Mouse (Mus musculus): ENCODE measurements around the gene Ccdc103. TPM values are rescaled to one million over a fixed set of nuclear protein-coding genes. Genes with fewer than 3 reads are reported as not detected.

Gene Ccdc103
- polyA plus RNA-seq, 1 experiment from 2014 or later: 1.7 TPM

DNA sequence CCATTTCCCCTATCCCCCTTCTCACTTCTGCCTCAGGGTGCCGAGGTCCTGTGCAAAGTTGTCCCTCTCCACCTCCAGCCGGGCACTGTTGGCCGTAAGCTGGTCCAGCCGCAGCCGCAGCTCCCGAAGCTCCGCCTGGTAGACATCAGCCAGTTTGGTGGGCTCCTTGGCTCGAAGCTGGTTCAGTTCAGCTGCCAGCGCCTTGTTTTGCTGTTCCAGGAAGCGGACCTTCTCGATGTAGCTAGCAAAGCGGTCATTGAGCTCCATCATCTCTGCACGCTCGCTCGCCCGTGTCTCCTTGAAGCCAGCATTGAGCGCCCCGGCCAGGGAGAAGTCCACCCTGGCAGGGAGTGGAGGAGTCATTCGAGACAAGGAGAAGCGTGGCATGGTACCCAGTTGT is 15.6 kb downstream of the Ccdc103 start:
- ATAC-seq (ENCODE audit: insufficient number of reproducible peaks, insufficient read depth, low FRiP score, low read depth): no peak
- 77% methylated on average over 20 of the region's 20 CpGs for WGBS

DNA sequence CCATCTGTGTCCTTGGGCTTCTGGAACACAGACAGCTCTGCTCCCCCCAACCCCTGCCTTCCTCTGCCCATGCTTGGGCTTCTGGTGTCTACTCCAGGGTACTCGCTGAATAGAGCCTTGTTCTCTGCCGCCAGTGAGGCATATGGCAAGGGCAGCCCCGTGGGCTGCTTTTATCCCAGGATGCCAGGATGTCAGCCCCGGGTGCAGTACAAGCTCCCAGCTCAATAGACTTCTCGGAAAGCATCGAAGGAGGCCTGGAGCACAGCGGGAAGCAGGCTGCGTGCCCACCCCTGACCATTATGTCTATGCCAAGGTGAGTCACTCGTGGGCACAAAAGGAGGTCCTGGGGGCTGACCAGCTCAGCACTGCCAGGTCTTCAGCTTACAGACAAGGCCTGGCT is 17.4 kb downstream of the Ccdc103 start:
- Histone ChIP-seq H3K4me3 (ENCODE audit: low read depth, low read length) (no peak overlapping the region), H3K27ac (ENCODE audit: low read length) (no peak overlapping the region), H3K9me3 (ENCODE audit: control insufficient read depth, low read depth, low read length) (no peaks in the 10 kb centered on the region), H3K27me3 (ENCODE audit: control insufficient read depth, insufficient read depth, low read length) (no peaks in the 10 kb centered on the region), H3K4me2 (replicated peaks; ENCODE audit: low read depth, low read length) (no peak overlapping the region), H3K4me1 (ENCODE audit: control insufficient read depth, insufficient read depth, low read length) (0 out of 2 replicates have a peak, but pooled peaks cover 1% of the 10 kb centered on the region), H3K9ac (replicated peaks; ENCODE audit: low read depth, low read length) (no peak overlapping the region), H3K36me3 (ENCODE audit: control insufficient read depth, insufficient read depth, low read length) (no peaks in the 10 kb centered on the region)
- no peak for ATAC-seq (ENCODE audit: insufficient number of reproducible peaks, insufficient read depth, low FRiP score, low read depth)
- WGBS: 74% methylated on average over 9 of the region's 9 CpGs

More for the DNA sequence above, 15.6 kb downstream of the Ccdc103 start:
- Histone ChIP-seq H3K27ac (ENCODE audit: low read length) (no peak overlapping the region), H3K9ac (replicated peaks; ENCODE audit: low read depth, low read length) (no peak overlapping the region), H3K9me3 (ENCODE audit: control insufficient read depth, low read depth, low read length) (no peaks in the 10 kb centered on the region), H3K4me1 (ENCODE audit: control insufficient read depth, insufficient read depth, low read length) (0 out of 2 replicates have a peak, but pooled peaks cover 3% of the 10 kb centered on the region), H3K36me3 (ENCODE audit: control insufficient read depth, insufficient read depth, low read length) (no peaks in the 10 kb centered on the region), H3K4me3 (ENCODE audit: low read depth, low read length) (no peak overlapping the region), H3K27me3 (ENCODE audit: control insufficient read depth, insufficient read depth, low read length) (no peaks in the 10 kb centered on the region), H3K4me2 (replicated peaks; ENCODE audit: low read depth, low read length) (no peak overlapping the region)

GRCm38 (mm10) chr11:102900763-102901162 is 19.8 kb downstream of the Ccdc103 start, which contains the start of gene Gfap:
Gfap (minus strand) TSS chr11:102900912.
- no peak within 1 kb of the TSS for H3K4me3 ChIP-seq (ENCODE audit: low read depth, low read length)
- peaks cover 7% of the 10 kb centered on the region; the same call in 1 of the 2 replicates for H3K36me3 ChIP-seq (ENCODE audit: control insufficient read depth, insufficient read depth, low read length)
- no peaks in the 10 kb centered on the region for H3K27me3 ChIP-seq (ENCODE audit: control insufficient read depth, insufficient read depth, low read length)
- no peak within 1 kb of the TSS for H3K27ac ChIP-seq (ENCODE audit: low read length)
- H3K4me2 ChIP-seq (replicated peaks; ENCODE audit: low read depth, low read length): no peak within 1 kb of the TSS
- no peak within 1 kb of the TSS for H3K9ac ChIP-seq (replicated peaks; ENCODE audit: low read depth, low read length)
- H3K9me3 ChIP-seq (ENCODE audit: control insufficient read depth, low read depth, low read length): no peaks in the 10 kb centered on the region
- 12% methylated on average over 7 of the region's 7 CpGs for WGBS
- peak; percentile 29; the same call in 1 of the 2 replicates for ATAC-seq (ENCODE audit: insufficient number of reproducible peaks, insufficient read depth, low FRiP score, low read depth)
- H3K4me1 ChIP-seq (ENCODE audit: control insufficient read depth, insufficient read depth, low read length): no peaks in the 10 kb centered on the region

DNA sequence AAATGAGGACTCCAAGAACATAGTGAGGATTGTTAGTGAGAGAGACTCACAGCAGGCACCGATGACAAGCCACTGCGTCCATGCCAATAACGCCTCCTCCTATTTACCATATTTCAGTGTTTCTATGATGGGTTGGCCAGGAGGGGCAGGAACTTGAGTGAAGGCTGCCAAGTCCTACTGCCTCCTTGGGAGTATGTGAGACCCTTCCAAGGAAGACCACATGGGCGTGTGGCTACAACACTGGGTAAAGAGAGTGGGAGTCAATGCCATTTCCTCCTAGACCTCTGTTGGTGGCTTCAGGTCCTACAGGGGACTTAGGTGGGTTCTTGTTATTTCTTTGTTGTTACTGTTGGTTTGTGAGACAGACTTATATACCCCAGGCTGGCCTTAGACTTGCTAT is 20.2 kb downstream of the Ccdc103 start:
- no peaks in the 10 kb centered on the region for H3K9me3 ChIP-seq (ENCODE audit: control insufficient read depth, low read depth, low read length)
- WGBS: 69% methylated on average over 4 of the region's 4 CpGs
- no peak overlapping the region for H3K4me2 ChIP-seq (replicated peaks; ENCODE audit: low read depth, low read length)
- H3K36me3 ChIP-seq (ENCODE audit: control insufficient read depth, insufficient read depth, low read length): peaks cover 9% of the 10 kb centered on the region; the same call in 1 of the 2 replicates
- no peak overlapping the region for H3K9ac ChIP-seq (replicated peaks; ENCODE audit: low read depth, low read length)
- no peaks in the 10 kb centered on the region for H3K27me3 ChIP-seq (ENCODE audit: control insufficient read depth, insufficient read depth, low read length)
- H3K4me3 ChIP-seq (ENCODE audit: low read depth, low read length): no peak overlapping the region
- H3K4me1 ChIP-seq (ENCODE audit: control insufficient read depth, insufficient read depth, low read length): no peaks in the 10 kb centered on the region
- H3K27ac ChIP-seq (ENCODE audit: low read length): no peak overlapping the region
- no peak for ATAC-seq (ENCODE audit: insufficient number of reproducible peaks, insufficient read depth, low FRiP score, low read depth)

DNA sequence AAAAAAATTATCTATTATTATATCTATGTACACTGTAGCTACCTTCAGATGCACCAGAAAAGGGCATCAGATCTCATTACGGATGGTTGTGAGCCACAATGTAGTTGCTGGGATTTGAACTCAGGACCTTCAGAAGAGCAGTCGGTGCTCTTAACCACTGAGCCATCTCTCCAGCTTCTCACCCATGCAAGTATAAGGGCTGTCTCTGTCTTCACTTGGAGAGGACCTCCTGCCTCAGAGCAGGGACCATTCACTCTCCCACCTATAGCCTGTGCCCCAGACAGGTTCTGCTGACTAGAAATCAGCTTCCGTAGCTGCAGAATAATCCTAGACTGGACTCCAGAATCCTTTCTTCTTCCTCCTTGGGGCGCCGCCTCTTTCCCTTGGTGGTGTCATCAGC is 21.1 kb downstream of the Ccdc103 start:
- Histone ChIP-seq H3K4me3 (ENCODE audit: low read depth, low read length) (no peak overlapping the region), H3K36me3 (ENCODE audit: control insufficient read depth, insufficient read depth, low read length) (peaks cover 17% of the 10 kb centered on the region; the same call in 1 of the 2 replicates), H3K9me3 (ENCODE audit: control insufficient read depth, low read depth, low read length) (no peaks in the 10 kb centered on the region), H3K9ac (replicated peaks; ENCODE audit: low read depth, low read length) (no peak overlapping the region), H3K4me1 (ENCODE audit: control insufficient read depth, insufficient read depth, low read length) (no peaks in the 10 kb centered on the region), H3K27me3 (ENCODE audit: control insufficient read depth, insufficient read depth, low read length) (no peaks in the 10 kb centered on the region), H3K27ac (ENCODE audit: low read length) (no peak overlapping the region), H3K4me2 (replicated peaks; ENCODE audit: low read depth, low read length) (no peak overlapping the region)
- 83% methylated on average over 5 of the region's 5 CpGs for WGBS
- no peak for ATAC-seq (ENCODE audit: insufficient number of reproducible peaks, insufficient read depth, low FRiP score, low read depth)

- H3K4me2 ChIP-seq (replicated peaks; ENCODE audit: low read depth, low read length): no peak overlapping the region
- no peaks in the 10 kb centered on the region for H3K4me1 ChIP-seq (ENCODE audit: control insufficient read depth, insufficient read depth, low read length)
- no peak for ATAC-seq (ENCODE audit: insufficient number of reproducible peaks, insufficient read depth, low FRiP score, low read depth)
- H3K36me3 ChIP-seq (ENCODE audit: control insufficient read depth, insufficient read depth, low read length): peaks cover 31% of the 10 kb centered on the region
- no peaks in the 10 kb centered on the region for H3K27me3 ChIP-seq (ENCODE audit: control insufficient read depth, insufficient read depth, low read length)
- no peak overlapping the region for H3K4me3 ChIP-seq (ENCODE audit: low read depth, low read length)
- H3K9me3 ChIP-seq (ENCODE audit: control insufficient read depth, low read depth, low read length): no peaks in the 10 kb centered on the region
- no peak overlapping the region for H3K9ac ChIP-seq (replicated peaks; ENCODE audit: low read depth, low read length)
- WGBS: 67% methylated on average over 7 of the region's 7 CpGs
- no peak overlapping the region for H3K27ac ChIP-seq (ENCODE audit: low read length)
Observed at GRCm38 (mm10) chr11:102903654-102904053, 22.6 kb downstream of the Ccdc103 start.

GRCm38 (mm10) chr11:102911376-102911775 is 30.4 kb downstream of the Ccdc103 start:
- ATAC-seq (ENCODE audit: insufficient number of reproducible peaks, insufficient read depth, low FRiP score, low read depth): no peak
- H3K36me3 ChIP-seq (ENCODE audit: control insufficient read depth, insufficient read depth, low read length): peaks cover 81% of the 10 kb centered on the region

DNA sequence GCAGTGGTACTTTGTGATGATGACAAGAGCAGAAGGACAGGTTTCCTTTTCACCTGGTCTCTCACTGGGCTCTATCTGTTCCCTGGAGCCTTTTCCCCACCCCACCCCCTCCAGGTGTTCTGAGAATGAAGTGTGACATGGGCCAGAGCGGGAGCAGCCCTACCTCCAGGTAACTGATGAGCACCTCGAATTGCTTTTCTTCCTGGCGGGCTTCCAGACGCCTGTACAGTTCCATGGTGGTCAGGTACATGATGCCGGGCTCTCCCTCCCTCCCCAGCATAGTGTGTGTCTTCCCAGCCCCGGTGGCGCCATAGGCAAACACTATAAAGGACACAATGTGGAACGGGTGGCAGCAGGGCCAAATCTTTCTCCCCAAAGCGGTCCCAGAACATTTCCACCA is 34.4 kb downstream of the Ccdc103 start:
- WGBS: 90% methylated on average over 9 of the region's 9 CpGs
- Histone ChIP-seq H3K9me3 (ENCODE audit: control insufficient read depth, low read depth, low read length) (no peaks in the 10 kb centered on the region), H3K27me3 (ENCODE audit: control insufficient read depth, insufficient read depth, low read length) (no peaks in the 10 kb centered on the region), H3K36me3 (ENCODE audit: control insufficient read depth, insufficient read depth, low read length) (peaks cover 42% of the 10 kb centered on the region), H3K4me1 (ENCODE audit: control insufficient read depth, insufficient read depth, low read length) (no peaks in the 10 kb centered on the region), H3K4me3 (ENCODE audit: low read depth, low read length) (no peak overlapping the region), H3K27ac (ENCODE audit: low read length) (no peak overlapping the region), H3K9ac (replicated peaks; ENCODE audit: low read depth, low read length) (no peak overlapping the region), H3K4me2 (replicated peaks; ENCODE audit: low read depth, low read length) (no peak overlapping the region)
- no peak for ATAC-seq (ENCODE audit: insufficient number of reproducible peaks, insufficient read depth, low FRiP score, low read depth)

More at GRCm38 (mm10) chr11:102911376-102911775, 30.4 kb downstream of the Ccdc103 start:
- WGBS: 79% methylated on average over 7 of the region's 7 CpGs
- Histone ChIP-seq H3K27ac (ENCODE audit: low read length) (no peak overlapping the region), H3K4me1 (ENCODE audit: control insufficient read depth, insufficient read depth, low read length) (no peaks in the 10 kb centered on the region), H3K9me3 (ENCODE audit: control insufficient read depth, low read depth, low read length) (no peaks in the 10 kb centered on the region), H3K4me2 (replicated peaks; ENCODE audit: low read depth, low read length) (no peak overlapping the region), H3K4me3 (ENCODE audit: low read depth, low read length) (no peak overlapping the region), H3K9ac (replicated peaks; ENCODE audit: low read depth, low read length) (no peak overlapping the region), H3K27me3 (ENCODE audit: control insufficient read depth, insufficient read depth, low read length) (no peaks in the 10 kb centered on the region)

DNA sequence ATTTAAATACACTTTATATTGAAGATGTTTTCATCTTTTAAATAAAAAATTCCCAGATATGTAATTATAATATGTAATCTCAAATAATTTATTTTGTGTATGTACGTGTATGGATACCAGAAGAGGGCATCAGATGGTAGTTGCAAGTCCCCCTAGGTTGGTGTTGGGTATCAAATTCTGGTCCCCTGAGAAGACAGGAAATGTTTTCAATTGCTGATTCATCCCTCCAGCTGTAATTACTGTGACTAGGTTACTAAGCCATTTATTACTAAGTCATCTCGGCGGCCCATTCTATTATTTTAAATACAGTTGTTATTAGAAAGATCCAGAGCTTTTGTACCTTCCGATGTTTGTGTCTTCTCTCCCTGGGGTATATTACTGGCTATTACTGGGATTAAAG is 37.1 kb downstream of the Ccdc103 start:
- no peak for ATAC-seq (ENCODE audit: insufficient number of reproducible peaks, insufficient read depth, low FRiP score, low read depth)
- no peak overlapping the region for H3K4me2 ChIP-seq (replicated peaks; ENCODE audit: low read depth, low read length)
- no peaks in the 10 kb centered on the region for H3K9me3 ChIP-seq (ENCODE audit: control insufficient read depth, low read depth, low read length)
- H3K27me3 ChIP-seq (ENCODE audit: control insufficient read depth, insufficient read depth, low read length): no peaks in the 10 kb centered on the region
- H3K4me1 ChIP-seq (ENCODE audit: control insufficient read depth, insufficient read depth, low read length): peaks cover 9% of the 10 kb centered on the region; the same call in 1 of the 2 replicates
- H3K4me3 ChIP-seq (ENCODE audit: low read depth, low read length): no peak overlapping the region
- peaks cover 26% of the 10 kb centered on the region for H3K36me3 ChIP-seq (ENCODE audit: control insufficient read depth, insufficient read depth, low read length)
- no peak overlapping the region for H3K9ac ChIP-seq (replicated peaks; ENCODE audit: low read depth, low read length)
- 90% methylated on average over 4 of the region's 4 CpGs for WGBS
- H3K27ac ChIP-seq (ENCODE audit: low read length): no peak overlapping the region

All from stomach, embryonic 14.5 days (tissue).